Mouse (Mus musculus) gastrocnemius, postnatal 10 days (tissue): ENCODE results near the gene Cdca7. TPM values are rescaled to one million over a fixed set of nuclear protein-coding genes. Genes with fewer than 3 reads are reported as not detected.

Experiments
- DNase-seq: peaks from one replicate; pipeline ENCODE4 v3.0.0; 2021; ENCODE audit warnings: mixed read lengths
- total RNA-seq, 2 experiments: library from RNA; stranded (reverse); gene quantifications; 2 replicates each; pipeline ENCODE4 v1.2.3; 2021

The Cdca7 gene
- total RNA-seq, 2 experiments from 2014 or later: 5.0 to 7.1 TPM

DNA sequence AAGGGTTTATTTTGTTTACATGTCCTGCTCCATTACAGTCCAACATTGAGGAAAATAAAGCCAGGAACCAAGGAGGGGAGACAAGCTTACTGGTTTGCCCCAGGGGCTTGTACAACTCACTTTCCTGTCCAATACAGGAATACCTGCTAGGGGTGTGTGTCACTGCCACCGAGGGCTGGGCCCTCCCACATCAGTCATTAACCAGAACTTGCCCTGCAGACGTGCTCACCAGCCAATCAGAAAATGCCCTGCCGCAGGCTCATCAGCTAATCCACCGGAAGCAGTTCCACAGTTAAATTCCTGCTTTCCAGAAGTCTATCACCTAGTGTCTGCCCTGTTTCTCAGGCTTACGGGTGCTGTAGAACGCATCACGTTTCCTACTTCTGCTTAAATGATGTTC, 15.7 kb downstream of the Cdca7 start:
- no peak for DNase-seq

GRCm38 (mm10) chr2:72493039-72493438, 17.1 kb downstream of the Cdca7 start:
- DNase-seq: no peak

- DNase-seq: no peak
Observed at GRCm38 (mm10) chr2:72499074-72499721, 23.2 kb downstream of the Cdca7 start.

- DNase-seq: no peak
Observed at GRCm38 (mm10) chr2:72499782-72500411, 23.9 kb downstream of the Cdca7 start.

DNA sequence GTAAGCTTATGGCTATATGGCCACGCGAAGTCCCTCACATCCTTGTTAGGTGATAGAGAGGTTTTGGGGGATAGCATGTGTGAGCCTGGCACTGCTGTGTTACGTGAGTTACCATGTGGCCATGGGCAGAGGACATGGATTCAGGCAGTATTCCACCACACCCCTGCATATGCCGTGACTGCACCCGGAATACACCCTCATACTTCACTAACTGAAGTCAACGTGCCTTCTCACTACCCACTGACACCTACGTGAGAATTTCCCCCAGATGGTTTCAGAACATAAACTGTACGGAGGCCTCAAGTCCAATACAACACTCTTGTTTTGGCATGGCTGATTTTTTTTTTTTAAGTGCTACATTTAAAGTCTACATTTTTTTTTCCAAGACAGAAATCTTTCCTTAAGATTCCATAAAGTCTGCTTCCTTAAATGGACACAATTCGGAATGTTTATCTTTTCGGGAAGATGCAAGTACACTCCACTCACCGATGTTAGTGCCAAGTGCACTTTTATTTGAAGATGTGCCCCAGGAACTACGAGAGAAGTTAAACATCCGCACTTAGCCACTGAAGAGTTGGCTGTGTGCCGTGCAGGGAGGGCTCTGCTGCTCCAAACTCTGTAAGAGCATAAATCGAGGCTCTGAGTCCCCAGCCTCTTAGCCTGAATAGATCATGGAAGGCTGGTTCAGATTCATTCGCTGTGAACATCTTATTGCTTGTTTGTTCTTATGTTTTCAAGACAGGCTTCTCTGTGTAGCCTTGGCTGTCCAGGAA, 26.3 kb downstream of the Cdca7 start:
- DNase-seq: no peak

GRCm38 (mm10) chr2:72503646-72504045, 27.7 kb downstream of the Cdca7 start:
- DNase-seq: no peak

DNA sequence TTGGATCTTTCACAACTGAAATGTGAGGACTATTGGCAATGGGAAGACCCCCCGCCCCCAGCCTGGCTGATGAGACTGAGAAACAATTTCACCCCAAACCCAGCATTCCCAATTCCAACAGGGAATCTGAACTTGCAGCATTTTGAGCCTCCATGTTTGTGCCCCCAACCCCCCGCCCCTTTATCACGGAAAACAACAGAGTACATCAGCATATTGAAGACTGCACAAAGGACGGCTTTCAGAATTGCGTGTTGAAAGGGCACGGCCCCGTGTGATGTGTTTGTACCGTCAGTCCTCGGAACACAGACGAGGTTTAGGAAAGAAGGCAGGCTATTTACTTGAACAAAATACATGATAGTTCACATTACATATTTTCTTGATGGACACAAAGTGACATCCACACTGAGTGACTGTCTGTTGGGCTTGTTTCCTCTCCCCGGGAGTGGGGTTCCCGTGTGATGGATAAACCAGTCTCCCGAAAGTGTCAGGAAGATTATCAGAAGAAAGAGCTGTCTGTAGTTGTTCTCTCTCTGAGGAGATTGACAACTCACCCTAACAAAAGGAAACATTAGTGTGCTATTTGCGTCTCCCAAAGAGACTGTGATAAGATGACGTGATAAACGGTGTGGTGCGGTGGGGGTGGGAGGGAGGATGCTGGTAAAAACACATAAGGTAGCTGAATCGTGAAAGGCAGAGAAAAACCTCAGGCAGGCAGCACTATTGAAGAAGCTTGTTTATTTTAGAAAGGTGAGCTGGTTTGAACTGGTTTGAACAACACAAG, 32.1 kb downstream of the Cdca7 start:
- no peak for DNase-seq

- DNase-seq: peak; percentile 14
Observed at GRCm38 (mm10) chr2:72508891-72509290, 32.9 kb downstream of the Cdca7 start.

- no peak for DNase-seq
Observed at GRCm38 (mm10) chr2:72515526-72515925, 39.6 kb downstream of the Cdca7 start.

DNA sequence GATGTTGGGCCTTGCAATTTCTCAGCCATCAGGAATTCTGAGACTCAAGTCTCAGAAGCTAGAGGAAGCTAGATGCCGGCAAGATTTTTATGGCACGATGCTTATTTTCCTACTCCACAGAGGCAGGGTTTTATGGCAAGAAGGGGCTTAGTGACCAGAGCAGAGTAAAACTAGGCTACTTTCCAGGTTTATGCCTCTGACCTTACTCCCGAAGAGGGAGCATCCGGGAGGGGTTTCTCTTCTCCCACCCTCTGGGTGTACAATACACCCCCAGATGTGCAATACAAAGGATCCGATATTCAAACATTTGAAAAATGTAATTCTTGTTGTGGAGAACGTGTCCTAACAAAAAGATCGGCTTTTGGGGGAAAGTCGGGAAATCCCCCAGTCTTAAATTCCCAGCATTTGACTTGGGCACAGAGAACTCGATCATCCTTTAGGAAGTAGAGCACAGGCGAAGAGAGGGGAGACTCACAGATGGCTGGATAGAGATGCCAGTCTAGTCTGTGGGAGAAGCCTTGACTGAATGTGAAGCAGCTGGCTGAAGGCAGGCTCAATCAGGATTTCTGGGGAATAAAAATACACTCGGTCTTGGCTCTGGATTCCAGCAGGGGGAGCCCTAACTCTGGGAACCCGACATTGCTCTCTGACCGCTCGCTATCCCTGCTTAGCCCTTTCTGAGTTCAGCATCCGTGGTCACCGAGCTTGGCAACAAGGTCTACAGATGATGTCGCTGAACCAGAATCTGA, 40.2 kb downstream of the Cdca7 start:
- DNase-seq: peak; percentile 83

- DNase-seq: no peak
Observed at GRCm38 (mm10) chr2:72516720-72517089, 40.7 kb downstream of the Cdca7 start.

DNA sequence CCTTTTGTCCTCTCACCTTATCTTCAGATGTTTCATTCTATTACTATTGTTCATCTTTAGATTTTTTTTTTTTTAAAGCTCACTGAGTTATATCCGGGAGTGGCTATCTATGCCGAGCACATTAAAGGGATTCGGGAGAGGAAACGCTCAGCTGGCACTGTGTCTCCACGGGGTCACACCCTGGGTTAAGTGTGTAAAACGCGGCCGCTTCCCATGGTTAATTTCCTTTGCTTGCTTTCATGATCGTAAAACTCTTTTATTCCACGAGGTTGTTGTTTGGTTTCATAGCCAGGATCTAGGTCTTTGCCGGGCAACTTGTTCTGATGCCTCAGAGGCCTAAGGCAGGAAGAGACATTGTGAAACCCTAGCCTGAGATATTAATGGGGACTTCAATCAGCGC, 48.1 kb downstream of the Cdca7 start:
- no peak for DNase-seq

DNA sequence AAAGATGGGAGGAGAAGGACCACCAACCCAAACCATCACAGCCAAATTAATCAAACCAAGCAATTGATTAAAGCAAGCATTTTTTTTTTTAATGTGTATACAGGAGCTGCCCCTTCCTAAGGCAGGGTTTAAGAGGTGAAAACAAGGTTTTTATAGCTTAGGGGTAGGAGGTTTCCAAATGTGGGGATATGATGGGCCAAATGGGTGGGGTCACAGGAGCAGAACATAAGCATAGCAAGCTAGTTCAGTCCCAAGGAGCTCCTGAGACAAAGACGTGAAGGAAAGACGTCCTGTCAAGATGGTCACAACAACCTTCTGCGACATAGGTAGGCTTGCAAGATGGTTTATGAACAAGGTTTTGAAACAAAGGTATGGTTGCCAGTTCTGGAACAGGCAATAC, 49.6 kb downstream of the Cdca7 start:
- DNase-seq: no peak

GRCm38 (mm10) chr2:72529026-72529357, 53.0 kb downstream of the Cdca7 start:
- DNase-seq: no peak

DNA sequence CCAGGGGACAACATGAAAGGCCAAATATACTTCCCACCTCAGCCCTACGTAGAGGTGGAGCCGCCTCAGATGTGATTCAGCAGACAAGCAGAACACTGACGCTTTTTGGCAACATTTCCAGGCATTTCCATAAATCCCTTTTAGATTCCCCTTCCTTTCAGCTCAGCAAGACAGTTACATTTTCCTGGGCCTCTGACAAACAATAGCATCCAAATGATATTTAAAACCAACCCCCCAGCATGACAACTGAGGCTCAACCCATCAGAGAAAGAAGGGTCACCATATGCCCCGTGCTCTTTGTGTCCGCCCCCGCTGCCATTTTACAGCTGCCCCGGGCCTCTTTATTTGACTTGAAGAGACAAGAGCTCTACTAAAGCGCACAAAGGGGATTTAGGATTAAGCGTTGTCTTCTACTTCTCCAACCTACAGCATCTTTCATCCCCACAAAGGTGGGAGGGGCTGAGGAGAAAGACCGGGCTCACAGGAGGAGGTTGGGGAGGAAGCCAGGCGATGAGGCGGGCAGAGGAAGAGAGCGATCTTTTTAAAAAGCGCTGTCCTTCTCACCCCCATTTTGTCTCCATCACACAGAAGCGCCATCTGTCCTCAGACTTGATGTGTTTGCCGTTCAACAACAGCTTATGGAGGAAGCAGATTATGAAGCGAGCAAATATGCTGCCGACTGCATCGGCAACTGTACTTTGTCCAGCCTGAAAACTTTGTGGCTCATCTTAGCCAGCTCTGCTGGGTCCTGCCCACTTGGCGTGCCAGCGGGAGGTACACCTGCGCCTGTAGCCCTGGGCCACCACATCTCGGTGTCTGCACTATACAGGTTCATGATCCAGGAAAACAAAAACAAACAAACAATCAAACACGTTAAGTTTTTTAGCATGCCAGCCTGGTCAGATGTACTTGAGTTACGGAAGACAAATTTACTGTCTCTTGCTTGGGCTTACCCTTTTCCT, 53.7 kb downstream of the Cdca7 start:
- DNase-seq: no peak

DNA sequence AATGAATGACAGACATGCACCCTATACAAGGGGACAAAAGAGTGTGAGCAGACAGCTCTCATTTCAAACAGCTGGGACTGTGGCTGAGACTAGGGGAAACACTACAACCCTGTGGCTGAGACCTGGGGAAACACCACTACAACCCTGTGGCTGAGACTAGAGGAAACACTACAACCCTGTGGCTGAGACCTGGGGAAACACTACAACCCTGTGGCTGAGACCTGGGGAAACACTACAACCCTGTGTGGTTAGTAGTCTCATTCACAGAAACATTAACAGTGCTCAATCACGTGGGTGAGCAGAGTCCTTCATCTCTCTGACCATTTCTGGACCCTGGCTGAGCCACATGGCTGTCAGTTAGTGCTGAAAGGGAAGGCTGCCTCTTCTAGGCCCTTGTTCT, 59.9 kb downstream of the Cdca7 start:
- DNase-seq: no peak
